Mouse (Mus musculus) CD4-positive helper T cell, adult 2 months (primary cell): ENCODE results near the gene Hist1h2ah.

ENCODE experiments used
- DNase-seq: peaks from one replicate; pipeline ENCODE4 v3.0.0-alpha.2; 2012; ENCODE audit warnings: low read depth, missing footprints, low spot score

Hist1h2ah gene

DNA sequence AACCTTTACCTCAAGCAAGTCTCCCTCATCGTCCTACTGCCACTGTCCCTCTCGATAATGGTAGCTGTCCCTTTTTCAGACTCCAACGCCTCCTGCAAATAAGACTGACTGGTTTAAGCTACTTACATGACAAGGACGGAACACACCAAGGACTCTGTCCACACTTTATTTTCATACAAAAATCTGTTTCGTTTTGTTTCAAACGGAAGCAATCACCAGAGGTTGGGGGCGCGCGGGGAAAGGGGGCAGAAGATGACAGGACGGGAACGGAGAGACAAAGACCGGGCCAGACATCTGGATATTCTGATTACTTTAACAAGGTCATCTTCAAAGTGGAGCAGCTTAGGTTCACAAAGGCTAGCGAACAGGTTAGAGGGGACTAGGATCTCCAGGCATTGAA lies 21.7 kb downstream of the Hist1h2ah start:
- DNase-seq, result no peak

DNA sequence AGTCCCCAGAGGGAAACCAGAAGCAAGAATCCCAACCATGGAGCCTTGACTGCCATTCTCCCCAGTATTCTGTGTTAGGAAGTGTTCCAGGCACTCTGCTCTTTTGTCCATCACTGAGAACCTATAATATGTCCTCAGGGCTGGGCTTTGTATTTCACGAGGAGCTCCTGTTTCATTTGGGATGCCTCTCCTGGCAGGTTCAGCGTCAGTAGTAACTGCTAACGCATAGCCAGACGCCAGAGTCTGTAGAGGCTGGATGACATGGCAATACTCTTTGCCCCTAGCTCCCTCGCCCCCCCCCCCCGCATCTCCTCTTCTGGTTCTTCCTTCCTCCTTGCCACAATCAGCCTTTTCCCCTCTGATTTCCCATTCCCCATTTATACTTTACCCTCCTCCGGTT lies 25.7 kb downstream of the Hist1h2ah start, which contains the start of gene Prss16:
Prss16 (minus strand) TSS at position 101 of the 400 bp plus-strand sequence.
- DNase-seq, result no peak

DNA sequence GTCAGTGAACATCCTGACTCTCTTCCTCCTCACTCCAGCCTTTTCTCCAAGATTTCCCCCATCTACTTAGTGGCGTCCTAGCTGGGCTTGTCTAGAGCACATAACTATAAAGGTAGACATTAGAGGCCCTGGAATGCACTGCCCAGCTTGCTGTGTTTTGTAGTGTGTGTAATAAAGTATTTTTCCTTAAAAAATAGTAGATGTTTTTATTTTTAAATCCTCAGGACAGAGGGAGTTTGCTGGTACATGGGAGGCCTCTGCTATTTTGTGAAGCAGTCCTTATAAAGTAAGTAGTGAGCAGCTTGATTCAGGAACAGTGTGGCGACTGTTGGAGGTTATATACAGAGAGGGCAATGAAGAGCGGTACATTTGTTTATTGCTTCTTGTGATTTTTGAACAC lies 26.7 kb downstream of the Hist1h2ah start:
- no peak for DNase-seq

DNA sequence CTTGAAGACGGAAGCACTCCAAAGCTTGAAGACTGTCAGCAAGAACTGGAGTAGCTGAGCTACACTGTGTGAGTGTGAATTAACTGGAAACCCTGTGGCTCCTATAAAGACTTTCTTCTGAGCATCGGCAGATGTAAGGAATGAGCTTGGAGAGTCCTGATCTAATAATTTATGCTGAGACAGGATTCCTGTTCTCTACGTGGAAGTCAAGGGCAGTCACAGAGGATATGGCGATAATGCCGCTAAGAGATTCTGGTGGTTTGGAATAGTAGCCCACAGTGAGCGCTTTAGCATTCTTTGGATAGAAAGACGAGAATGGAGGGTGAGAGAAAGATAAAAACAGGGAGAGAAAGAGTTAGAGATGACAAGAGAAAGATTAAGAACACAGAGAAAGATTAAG lies 27.5 kb downstream of the Hist1h2ah start:
- no peak for DNase-seq

DNA sequence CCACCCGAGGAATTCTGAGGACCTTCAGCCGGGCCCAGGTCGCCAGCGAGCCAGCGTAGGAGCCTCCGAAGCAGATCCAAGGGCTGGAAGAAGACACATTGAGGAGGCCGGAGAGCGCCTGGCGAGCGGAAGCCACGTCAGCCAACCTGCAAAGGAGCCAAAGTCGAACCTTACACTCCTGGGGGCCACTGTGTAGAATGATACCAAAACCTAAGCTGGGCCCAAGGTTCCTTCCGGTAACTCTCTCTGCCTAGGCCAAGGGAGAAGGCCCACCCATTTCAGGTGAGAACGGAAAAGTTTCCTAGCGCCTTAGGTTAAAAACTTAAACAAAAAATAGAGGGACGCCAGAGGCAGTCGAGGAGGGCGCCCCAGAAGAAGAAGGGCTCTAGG lies 28.3 kb downstream of the Hist1h2ah start:
- no peak for DNase-seq

DNA sequence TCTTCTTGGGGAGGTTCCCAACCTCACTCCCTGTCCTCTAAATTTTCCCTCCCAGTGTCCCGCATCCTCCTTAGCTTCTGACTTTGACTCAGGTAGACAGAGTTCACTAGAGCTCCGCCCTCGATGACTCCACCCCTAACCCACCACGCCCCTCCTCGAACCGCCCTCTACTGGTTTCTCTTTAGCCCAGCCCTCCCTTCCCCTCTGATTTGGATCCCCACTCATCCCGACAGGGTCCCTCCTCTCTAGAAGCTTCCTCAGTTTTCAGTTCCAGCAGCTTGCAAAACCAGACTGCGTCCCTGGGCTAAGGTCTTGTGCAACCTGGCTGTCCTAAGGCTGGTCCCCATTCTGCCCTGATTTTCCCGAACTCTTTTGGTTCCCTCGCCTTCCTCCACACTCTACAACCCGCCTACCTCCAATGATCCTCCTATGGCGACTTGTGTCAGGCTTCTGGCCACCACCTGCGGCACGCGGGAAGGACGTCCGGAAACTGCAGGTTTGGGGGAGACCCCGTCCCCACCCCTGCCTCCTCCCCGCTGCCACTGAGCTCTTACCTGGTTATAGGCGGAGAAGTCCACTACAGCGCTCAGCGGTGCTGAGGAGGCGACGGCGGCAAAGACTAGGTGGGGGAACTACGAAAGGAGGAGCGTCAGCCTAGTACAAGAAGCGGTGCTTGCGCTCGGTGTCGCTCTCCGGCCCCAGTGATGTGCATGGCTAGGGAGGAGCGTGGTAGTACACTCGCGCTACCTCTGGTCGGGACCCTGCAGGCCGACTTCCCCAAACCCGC lies 28.8 kb downstream of the Hist1h2ah start:
- peak; percentile 83 for DNase-seq

DNA sequence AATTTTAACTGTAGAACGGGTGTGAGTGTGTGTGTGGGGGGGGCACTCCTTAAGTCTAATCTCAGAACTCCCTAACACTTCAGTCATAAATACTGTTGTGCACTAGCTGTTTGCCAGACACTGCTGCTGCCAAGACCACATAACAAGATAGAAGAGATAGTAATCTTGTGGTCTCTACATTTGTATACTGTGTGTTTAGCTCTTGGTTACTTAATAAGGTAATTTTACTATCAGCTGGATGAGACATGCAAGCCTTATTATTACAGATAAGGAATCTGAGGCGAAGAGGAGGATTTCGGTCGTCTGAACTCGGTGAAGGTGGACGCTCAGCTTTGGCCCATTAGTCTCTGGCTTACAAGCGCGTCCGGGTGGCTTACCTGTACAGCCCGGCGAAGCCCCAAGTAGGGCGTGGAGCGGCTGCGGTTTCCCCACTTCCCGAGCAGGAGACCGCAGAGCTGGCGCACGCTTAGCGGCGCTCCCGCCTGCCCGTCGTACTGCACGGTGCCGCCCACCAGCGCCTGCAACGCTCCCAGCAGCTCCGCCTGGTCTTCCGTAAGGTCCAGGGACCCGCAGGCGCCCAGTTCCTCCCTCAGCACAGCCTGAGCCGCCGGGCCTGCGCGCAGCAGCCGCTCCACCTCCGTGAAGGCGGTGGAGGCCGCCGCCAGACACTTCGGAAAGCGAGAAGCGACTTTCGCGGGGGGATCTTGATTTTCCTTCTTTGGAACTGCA lies 29.6 kb downstream of the Hist1h2ah start:
- peak; percentile 86 for DNase-seq

DNA sequence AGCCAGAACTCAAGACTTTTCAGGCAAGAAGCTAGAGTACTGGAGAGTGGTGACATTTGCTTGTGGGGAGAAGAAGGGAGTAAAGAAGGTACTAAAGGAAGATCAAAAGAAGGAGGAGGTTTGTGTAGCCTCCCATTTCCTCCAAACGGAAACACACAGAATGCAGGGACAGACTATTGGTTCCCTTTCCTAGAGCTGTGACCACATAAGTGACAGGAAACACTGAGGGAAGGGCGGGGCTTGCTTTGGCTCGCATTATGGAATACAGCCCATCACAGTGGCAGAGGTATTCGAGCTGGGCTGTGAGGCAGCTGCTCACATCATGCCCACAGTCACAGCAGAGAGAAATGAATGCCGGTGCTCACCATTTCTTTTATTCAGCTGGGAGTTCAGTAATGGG lies 33.5 kb downstream of the Hist1h2ah start:
- DNase-seq, result peak; percentile 71

DNA sequence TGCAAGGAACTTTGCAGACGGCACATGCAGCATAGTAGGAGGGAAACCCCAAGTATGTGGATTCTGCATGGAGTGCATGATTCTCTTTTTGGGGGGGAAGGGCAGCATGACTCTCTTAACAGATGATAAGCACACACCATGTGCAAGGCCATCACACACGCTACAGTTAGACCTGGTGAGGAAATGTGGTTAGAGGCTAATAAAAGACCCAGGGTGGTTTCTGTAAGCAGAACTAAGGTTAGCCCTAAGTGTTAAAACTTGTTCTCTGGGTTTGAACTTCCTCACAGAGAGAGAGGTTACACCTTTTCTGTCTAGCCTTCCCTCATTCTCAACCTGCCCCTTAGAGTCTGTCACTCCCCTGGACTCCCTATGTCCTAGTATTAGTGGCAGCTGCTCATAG lies 34.0 kb downstream of the Hist1h2ah start:
- no peak for DNase-seq

DNA sequence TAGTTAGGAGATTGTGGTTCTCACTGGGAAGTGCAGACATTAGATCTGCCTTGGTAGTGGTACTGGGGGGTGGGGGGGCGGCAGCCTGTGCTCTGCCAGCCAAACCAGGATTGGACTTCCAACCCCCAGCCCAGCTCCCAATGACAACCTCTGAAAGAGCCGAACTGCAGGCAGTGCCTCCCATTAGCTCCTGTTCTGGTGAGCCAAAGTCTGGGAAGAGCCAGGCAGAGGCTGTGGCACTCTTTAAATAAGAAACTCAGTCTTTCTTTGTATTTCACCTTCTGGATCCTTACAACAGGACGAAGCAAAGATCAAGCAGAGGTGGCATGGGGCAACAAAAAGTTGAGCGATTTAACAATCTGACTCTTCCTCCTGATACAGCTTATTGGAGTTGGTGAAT lies 36.2 kb downstream of the Hist1h2ah start:
- no peak for DNase-seq

DNA sequence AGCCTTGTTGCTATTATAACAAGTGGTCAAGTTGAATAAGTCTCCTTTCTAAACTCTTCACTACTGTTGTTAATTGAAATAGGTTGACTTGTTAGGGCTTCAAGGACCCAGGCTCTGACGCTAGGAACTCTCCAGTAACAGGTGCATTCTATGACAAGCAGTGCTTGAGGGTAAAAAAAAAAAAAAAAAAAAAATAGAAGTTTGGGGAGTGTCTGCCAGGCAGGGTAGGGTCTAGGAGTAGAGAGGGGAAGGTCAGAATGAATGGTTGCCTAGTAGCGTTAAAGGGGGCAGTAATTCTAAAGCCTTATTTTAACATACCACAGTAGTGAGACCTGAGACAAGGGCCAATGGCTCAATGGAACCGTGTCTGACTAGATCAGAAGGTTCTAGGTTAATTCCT lies 37.0 kb downstream of the Hist1h2ah start:
- no peak for DNase-seq

DNA sequence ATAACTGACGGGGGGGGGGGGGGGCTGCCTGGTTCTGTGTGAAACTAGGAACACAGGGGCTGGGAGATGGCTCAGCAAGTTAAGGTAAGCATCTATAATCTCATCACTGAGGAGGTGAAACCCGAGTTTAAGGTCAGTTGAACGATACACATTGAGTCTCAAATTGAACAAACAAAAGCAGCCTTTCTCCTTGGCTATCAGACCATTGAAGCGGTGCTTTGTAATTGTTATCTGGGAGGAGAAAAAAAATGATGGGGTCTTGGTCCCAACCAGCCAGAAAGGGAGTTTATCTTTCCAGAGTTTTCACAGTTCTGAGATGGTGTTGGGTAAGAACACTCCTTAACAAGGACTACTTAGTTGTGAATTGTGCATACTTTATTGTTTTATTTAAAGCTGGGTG lies 37.5 kb downstream of the Hist1h2ah start:
- no peak for DNase-seq

DNA sequence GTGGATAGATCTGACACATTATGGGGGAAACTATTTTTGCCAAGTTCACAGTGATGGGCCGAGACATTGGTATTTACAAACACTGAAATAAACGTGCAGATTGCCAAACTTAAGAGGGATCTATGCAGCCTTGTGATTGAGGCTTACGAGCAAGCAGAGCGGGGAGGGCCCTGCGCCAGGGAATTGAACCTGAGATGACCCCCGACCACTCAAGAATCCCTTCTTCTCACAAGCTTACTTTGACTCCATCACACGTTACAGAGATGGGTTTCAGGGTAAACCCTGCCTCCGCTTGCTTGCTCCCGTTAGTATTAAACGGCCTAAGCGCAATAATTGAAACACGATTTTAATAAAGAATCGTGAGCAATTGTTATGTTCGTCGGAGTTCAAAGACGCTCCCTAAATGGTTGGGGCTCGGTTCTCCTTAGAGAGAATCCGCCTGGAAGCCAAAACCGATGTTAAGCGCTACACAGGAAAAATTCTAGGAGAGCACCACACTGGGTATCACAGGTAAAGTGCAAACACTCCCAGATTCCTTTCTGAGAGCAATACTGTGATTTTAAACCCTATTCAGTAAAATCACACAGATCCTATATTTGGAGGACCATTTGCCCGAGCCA lies 38.1 kb downstream of the Hist1h2ah start:
- DNase-seq, result no peak

DNA sequence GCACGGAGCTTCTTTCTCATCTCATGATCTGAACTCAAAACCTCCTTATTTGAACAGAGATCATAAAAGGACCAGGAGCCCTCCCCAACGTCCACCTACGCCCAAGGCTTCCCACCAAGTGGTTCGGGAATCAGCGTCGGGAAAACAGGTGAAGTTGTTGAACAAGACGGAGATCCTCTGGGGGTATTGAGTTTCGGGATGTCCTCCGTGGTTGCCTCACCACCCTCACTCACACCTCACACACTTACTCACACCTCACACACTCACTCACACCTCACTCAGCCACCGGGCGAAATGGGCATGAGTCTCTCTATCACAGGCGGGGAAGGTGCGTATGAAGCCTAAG lies 38.6 kb downstream of the Hist1h2ah start:
- DNase-seq, result peak; percentile 14

DNA sequence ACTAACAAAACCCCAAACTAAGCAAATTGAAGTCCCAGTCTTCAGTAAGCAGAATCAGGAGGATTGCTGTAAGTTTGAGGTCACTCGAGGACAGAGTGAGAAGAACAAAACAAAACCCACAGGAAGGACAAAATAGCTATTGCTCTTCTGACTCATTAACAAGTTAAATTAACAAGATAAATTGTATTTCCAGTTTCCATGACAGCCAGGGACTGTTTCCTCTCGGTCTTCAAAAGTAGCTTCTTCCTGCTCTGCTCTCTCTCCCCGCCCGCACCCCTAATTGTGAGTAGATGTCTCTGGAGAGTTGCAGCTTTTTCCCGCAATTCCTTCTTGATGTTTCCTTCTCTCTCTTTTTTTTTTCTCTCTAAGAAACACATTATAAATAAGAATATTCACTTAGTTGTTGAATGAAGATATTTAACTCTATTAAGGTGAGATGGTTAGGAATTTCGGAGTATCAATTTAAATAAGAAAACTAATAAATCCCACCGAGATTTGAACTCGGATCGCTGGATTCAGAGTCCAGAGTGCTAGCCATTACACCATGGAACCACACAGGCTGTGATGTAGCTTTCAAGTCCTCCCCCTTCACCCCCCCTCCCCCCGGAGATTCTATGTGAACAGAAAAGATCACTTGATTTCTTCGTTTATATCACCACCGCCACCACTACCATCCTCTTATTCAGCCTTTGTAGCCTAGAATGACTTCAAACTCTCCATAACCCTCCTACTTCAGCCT lies 39.1 kb downstream of the Hist1h2ah start:
- DNase-seq, result peak; percentile 61

DNA sequence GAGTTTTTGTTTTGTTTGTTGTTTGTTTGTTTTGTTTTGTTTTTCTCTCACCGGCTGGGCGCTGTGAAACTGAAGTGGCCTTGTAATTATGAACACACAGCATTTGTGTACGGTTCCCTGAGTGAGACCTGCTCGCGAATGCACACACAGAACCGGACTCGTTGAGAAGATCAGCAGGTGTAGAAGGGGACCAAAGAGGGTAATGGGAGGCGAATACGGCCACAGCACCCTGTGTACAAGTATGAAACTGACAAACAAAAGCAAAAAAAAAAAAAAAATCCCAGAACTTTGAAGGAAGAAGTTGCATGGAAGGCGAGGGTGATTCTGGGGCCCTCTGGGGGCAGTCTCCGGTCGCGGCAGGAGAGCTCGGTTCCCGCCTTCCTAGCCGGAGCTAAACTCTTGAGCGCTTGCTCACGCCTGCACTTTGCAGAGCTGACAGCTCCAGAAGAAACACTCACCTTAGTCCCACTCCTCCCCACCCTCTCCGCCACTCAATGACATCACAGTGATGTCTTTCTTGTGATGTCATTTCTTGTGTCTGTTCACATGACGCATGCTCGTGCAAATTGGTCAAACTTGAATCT lies 39.9 kb downstream of the Hist1h2ah start:
- peak; percentile 62 for DNase-seq

DNA sequence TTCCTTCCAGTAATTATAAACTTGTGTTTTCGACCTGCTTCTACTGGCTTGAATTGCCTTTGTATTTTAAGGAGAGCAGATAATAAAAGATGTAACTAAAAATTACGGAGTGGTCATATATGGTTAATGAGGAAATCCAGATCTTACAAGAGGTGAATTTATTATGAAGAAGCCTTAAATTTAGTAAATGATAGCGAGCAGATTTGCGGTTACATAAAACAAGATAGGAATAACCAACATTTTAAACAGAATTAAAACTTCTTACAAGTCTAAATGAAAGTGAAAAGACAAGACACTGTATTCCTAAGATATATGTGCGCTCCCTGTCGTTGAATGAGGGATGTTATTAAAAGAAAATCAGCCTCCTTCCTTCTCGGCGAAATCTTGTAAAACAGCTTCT lies 40.5 kb downstream of the Hist1h2ah start:
- DNase-seq, result no peak

DNA sequence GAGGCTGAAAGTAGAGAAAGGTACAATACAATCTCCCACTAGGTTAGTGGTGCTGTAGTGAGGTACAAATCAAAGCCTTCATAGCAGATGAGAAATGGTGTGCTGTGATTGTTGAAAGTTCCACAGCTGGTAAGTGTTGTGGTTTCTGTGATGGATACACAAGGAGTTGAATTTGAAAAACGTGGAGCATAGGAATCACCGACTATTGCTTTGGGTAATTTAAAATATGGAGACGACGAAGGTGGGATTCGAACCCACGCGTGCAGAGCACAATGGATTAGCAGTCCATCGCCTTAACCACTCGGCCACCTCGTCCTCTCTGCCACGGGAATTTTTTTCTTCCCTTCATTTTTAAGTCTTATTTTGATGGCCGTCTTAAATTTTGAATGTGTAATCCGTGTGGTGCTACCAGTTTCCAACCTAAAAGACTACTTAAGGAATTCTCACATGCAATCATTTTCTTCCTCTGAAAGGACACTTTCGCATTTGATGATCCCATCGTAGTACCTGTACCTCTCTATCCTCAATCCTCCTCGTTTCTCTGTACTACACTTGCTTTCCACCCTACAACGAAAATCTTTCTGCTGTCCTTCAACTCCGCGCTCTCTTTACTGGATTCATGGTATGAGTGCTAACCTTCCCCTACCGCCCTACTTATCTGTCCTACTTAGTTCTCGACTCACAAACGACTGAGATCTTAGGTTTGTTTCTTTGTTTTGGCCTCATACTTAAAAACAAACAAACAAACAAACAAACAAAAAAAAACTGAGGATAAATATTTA lies 41.2 kb downstream of the Hist1h2ah start:
- peak; percentile 27 for DNase-seq

DNA sequence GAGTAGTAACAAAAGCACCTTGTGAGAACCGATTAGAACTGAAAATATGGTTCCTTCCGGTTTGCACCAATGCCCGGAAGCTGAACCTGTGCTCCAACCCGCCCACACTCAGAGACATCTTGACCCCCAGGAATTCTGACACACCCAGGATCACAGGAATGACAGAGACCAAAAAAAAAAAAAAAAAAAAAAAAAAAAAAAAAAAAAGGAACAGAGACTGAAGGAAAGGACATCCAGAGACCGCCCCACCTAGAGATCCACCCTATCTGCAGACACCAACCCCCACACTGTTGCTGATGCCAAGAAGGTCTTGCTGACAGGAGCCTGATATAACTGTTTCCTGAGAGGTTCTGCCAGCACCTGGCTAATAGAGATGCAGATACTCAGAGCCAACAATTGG lies 42.8 kb downstream of the Hist1h2ah start:
- no peak for DNase-seq
